Mouse (Mus musculus): ENCODE data around the gene Denr.

The Denr gene

DNA sequence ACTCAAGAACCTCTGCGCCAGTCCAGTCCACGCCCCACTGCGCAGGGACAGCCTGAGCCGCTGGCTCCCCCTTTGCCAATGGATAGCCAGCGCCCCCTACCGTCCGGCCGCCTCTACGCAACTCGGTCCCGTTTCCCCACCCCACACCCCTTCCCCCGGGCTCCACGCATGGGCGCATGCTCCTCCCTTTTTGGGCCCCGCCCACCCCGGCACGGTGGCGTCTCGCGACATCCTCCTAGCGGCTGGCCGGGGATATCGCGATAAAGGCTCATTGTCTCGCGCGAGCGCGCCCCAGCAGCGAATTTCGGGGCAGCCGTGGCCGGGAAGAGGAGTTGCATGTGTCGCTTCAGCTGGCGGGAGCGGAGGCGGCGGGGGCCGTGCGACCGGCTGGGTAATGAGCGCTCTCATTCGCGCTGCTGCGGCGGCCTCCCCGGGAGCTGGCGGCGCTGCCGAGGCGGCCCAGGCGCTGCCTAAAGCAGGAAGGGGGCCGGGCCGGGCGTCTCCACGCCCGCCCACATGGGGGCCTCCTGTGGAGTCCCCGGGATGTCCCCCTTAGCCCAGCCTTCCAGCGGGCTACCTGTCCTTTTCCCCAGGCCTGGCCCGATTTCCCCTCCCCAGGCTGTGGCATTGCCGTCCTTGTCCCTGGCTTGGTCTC is at the start of gene Denr:
TSS of gene Denr (plus strand) at position 200 of the 655 bp plus-strand sequence.
- peak; percentile 99 for DNase-seq (ENCODE audit: low read depth)

DNA sequence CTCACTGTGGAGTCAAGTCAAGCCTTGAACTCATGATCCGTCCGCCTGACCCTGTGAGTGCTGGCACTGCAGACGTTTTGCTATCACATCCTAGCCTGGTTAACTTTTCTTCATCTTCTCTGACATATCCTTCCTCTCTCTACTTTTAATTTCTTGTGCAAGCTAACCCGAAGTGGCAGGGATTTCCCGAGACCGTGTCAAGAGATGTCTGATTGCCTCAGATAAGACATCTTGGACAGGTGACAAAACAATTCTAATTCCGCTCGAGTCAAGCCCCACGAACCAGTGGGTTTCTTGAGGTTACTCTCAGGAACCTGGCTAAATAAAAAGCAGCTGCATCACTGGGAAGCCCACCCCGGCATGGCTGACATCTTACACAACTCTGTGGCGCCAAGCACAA is 48.2 kb upstream of the Denr start:
- no peak for DNase-seq (ENCODE audit: low read depth)

DNA sequence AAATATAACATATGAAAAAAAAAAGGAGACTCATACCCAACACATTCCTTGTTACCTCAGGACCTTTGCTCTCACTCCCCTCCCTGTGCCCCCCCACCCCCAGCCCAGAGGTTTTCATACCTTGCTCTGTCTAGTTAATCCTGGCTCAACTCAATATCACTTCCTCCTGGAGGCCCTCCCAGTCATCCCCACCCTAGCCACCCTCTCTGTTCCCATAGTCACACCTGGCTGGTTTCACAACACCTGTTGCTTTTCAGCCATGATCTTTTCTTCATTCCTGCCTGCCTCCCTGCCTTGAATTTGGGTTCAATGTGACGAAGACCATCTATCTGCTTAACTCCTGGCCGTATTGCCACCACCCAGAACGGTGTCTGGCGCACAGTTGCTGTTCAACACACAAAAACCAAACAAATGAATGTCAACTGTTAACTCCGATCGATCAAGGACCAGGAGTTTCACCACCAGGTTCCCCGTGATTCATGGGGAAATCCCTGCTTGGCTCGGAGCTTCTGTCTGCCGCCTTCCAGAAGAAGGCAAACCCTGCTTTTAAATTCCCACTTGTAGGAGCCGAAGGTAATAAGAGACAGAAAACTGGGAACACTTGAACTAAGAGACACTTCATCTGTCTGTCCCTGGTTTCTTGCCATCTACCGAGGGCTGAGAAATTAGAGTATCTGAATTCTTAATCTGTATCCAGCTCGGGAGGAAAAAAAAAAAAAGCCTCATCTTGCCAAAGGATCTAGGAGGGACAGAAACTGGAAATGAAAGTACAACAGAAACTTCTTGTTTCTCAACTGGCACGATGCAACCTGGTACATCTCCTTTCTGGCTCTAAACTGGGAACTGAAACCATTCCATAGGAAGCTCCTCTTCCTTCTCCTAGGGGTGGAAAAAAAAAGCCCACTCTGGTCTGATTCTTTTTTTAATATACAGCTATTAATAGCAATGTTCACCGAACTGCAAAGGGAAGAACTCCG is 44.3 kb upstream of the Denr start:
- DNase-seq (ENCODE audit: low read depth) = no peak

DNA sequence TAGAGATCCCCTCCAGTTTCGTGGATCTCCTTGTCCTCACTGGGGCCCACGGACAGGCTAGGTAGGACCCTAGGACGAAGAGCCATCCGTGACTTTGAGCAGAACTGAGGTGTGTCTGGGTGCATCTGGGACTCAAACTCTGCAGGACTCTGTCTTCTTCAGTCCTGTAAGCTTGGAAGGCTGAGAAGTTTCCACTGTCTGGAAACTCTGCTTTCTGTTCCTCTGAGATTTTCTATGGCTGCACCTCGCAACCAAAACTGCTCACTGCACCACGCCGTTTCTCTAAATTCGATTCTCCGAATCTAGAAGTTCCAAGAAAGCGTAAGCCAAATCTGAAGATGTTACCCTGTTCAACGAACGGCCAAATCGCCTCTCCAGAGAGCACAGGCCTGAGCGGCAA is 43.0 kb upstream of the Denr start:
- DNase-seq (ENCODE audit: low read depth) = no peak

DNA sequence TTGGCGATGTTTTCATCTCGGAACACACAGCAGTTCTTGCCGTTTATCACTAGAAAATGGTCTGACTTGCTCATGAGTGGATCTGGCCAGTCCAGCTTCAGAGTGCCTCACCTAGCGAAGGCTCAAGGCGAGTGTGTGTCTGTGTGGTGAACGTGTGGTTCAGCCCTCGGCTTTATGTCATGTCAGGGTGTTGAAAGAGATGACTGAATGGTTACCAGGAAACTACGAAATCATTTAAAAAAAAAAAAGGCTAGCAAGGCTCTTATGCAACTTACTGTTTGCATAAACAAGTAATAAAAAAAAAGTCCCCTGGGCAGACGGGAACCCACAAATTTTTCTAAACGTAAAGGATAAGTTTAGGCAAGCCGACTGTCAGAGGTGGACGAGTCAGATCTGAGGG is 41.6 kb upstream of the Denr start, which contains the start of gene Hcar2:
TSS of gene Hcar2 (minus strand) at position 135 of the 400 bp plus-strand sequence.
- DNase-seq (ENCODE audit: low read depth) = no peak

DNA sequence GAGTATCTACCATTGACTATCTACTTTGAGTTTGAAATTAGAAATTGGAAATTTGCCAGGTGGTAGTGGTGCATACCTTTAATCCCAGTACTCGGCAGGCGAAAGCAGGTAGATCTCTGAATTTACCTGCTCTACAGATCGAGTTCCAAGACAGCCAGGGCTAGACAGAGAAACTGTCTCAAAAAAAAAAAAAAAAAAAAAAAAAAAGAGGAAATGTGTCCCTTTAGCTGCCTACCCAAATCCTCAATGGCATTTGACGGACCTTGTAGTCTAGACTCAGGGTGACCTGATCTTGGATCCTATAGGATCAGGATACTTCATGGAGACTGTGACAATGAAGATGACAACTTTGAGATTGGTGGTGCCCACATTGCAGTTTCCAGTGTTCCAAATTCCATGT is 40.5 kb upstream of the Denr start:
- no peak for DNase-seq (ENCODE audit: low read depth)

DNA sequence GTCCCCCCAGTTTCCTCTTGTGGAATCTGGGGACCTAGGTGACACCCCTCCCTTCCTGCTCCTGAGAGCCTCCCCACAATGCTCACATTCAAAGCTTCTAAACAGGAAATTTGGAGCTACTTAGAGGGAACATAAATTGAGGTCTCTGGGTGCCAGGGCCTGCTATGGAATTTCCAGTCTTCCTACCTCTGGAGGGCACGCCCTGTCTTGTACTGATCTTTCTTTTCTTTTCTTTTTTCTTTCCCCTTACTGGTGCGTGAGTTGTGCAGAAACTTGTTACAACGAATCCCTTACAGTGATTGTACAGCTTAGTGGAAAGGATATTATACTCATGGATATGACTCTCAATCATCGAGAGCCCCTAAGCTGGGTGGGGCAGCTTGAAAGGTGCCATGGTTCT is 37.4 kb upstream of the Denr start:
- DNase-seq (ENCODE audit: low read depth) = no peak

DNA sequence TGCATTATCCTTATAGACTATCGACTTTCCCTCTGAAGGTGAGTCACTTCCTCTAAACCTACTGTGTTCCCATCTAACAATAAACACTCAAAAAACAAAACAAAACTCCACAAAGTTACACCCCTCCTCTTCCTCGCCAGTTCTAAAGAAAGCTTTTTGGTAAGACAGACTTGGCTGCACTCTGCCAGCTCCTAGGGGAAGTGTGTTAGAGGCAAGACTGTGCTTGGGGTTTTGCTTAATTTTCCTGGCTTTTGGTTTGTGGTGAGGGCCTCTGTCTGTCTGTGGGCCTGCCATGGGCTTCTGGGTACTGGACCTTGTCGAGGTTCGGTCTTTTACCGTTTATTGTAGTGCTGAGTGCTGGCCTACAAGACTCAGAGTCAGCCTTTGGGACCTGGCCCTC is 32.8 kb upstream of the Denr start:
- no peak for DNase-seq (ENCODE audit: low read depth)

DNA sequence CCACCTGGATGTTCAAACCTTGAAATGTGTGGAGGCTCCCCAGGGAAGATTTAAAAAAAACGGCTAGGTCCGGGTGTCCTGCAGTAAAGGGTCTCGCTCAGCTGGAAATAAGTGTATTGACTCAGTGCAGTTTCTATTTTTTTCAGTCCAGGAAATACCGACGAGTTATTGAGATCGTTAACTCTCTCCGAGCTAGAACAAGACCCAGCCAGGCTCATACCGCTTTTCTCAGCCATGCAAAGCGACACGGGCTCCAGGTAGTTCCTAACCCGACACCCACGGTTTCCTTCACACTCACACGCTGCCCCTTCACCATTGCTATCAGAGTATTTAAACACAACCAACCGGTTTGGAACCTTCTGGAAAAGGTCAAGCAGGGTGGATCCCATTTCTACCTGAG is 28.9 kb upstream of the Denr start:
- no peak for DNase-seq (ENCODE audit: low read depth)

DNA sequence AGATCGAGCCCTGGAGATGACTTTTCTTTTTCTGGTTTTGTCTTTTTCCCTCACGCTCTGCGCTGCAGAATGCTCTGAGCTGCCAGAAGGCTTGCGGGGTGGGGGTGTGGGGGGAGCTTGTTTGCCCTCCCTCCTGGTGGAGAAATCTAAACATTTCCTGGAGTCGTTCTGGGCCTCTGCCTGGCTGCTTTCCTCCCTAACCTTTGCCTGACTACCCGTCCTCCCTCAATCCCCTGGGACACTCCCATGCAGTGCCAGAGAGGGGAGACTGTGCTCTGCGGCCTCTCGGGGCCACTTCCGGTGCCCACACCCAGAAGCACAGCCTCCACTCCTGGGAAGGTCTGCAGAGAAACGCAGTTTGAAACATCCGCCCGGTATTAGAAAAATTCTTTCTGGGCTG is 27.0 kb upstream of the Denr start, which contains the start of gene Hcar1:
TSS of gene Hcar1 (minus strand) at position 93 of the 400 bp plus-strand sequence.
- no peak for DNase-seq (ENCODE audit: low read depth)

DNA sequence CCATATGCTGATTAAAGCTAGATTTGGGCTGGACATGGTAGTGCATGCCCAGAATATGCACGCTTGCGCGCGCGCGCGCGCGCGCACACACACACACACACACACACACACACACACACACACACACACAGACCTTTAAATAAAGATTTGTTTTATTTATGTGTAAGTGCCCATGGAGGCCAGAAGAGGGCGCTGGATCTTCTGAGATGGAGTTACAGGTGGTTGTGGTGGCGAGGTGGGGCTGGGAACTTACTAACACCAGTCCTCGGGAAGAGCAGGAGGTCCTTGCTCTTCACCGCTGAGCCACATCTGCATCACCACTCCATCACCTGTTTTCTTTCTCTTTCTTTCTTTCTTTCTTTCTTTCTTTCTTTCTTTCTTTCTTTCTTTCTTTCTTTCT is 26.2 kb upstream of the Denr start:
- DNase-seq (ENCODE audit: low read depth) = no peak

DNA sequence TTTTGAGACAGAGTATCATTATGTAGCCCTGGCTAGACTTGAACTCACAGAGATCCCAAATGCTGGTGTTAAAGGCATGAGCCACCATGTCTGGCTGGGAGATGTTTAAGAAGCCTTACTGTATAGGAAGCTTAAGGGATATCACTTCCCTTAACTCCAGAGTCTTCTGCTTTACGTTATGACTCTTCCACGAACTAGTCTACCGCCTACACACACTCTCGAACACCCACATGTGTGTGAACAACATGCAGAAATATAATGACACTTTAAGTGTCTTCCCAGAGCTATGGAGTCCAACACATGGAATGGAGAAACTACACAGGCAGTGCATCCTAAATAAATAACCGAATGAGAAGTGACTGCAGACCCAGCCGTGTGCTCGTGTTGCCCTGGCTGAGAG is 23.1 kb upstream of the Denr start:
- no peak for DNase-seq (ENCODE audit: low read depth)

DNA sequence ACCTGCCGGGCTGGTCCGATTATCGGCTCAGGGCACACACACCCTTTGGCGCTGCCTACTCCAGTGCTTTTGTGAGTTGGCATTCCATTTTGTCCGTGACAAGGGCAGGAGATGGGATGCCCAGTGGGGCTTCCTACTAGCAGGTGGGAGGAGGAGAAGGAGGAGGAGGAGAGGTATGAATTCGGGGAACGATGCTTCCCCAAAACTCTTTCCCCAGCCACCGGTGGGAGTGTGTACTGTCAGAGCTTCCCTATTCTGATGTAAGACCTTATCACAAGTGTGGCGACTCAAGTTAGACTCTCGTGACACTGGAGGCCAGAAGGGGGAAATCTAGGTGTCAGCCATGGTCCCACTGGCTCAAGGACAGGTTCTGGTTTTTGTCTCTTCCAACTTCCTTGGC is 22.6 kb upstream of the Denr start:
- DNase-seq (ENCODE audit: low read depth) = no peak

DNA sequence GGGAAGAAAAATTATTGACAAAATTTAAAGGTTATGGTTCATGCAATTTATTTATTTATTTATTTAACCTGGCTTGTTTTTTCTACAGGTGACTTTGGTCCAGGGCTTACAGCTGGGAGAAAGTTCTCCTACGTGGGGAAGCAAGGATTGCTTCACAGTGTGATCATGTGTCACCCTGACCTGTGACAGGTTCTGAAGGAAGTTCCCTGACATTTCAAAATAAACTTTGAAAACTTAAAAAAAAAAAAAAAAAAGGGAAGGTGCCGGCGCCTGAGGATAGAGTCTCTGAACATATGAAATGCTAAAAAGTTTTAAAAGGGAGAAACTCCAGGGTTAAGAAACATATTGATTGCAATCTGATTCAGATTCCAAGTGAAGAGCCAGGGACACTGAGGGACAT is 20.6 kb upstream of the Denr start:
- no peak for DNase-seq (ENCODE audit: low read depth)

DNA sequence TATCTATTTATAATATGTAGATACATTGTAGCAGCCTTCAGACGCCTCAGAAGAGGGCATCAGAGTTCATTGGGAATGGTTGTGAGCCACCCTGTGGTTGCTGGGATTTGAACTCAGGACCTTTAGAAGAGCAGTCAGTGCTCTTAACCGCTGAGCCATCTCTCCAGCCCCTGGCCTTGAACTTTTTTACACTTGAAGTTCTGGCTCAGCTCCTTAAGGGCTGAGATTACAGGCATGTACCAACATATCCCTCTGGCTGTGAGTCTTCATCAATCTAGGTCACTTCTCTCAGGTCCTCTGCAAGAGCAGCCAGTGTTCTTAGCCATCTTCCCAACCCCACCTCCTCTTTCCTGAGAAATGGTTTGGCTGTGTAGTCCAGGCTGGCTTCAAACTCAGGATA is 16.7 kb upstream of the Denr start:
- DNase-seq (ENCODE audit: low read depth) = no peak

DNA sequence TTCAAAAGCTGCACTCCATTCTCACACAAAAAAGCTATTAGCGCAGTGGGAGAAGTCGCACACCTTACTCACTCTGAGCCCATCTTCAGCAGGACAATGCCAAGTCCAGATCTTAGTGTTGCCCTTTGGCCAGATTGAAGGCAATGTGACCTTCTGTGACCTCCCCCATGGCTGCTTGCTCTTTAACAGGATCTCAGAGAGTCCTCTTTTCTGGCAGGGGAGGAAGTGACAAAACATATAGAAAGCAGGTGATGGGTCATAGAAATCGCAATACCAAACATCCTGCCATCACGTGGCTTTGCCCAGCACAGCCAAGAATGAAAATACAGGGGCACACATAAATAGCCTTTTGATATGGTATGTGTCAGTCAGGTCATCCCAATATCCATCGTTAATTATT is 16.0 kb upstream of the Denr start:
- DNase-seq (ENCODE audit: low read depth) = no peak

DNA sequence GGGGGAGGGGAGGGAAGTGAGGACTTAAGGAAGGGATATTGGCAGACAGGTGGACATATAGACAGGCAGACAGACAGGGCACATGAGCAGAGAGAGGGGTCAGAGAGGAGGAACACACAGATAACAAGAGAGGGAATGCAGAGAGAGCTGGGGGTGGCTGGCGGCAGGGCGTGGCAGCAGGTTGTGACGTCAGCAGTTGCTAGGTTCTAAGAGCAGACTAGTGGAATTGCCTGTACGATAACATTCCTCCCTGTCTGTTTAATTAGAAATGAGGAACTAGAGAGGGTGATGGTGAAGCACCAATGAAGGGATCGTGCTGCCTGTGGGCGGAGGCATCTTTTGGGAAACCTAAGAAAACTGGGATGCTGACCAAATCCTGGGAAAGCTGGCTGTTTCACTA is 15.3 kb upstream of the Denr start:
- DNase-seq (ENCODE audit: low read depth) = peak; percentile 66

DNA sequence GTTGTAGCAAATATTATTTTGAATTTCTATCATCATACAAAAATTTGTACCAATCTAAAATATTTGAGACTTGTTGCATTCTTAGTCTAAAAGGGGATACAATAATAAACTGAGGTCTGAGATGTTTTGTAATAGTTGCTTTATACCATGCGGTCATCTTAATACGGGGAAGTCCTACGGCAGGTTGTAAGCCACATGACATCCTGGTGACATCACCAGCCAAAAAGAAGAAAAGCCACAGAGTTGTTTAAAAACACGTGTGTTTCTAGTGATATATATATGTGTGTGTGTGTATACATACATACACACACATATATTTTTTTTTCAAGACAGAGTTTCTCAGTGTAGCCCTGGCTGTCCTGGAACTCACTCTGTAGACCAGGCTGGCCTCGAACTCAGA is 13.5 kb upstream of the Denr start:
- DNase-seq (ENCODE audit: low read depth) = no peak

DNA sequence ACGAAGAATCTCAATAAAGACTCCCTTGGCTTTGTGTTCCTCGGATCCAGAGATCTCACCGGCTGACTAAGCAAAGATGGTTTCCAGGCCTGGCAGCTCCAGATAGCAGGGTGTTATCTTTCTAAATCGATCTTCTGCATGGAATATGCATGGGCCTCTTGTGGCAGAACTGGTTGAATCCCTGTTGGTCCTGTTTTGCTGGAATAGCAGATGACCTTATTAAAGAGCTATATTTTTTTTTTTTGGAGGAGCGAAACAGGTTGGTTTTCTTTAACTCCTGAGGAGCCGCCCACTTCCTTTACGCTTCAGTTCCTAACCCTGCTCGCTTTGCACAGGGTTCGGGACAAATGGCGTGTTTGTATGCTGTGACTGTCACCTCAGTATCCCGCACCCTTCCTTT is 10.6 kb upstream of the Denr start:
- DNase-seq (ENCODE audit: low read depth) = no peak

DNA sequence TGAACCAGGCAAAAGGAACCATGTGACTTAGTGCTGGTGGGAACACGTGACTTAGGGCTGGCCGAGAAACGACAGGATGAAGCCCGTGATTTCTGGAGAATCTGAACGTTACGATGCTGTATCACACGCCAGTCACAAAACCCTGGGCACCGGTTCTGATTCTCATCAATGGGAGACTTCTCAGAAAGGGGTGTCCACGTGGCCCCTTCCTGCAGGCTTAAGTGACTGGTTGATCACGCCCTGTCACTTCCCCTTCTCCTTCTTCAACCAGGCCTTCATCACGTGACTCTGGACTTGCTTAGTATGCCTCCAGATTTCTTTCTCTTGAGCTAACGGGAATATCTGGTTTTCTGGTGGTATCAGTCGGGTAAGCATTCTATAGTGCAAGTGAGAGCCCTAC is 9.6 kb upstream of the Denr start:
- DNase-seq (ENCODE audit: low read depth) = peak; percentile 37

DNA sequence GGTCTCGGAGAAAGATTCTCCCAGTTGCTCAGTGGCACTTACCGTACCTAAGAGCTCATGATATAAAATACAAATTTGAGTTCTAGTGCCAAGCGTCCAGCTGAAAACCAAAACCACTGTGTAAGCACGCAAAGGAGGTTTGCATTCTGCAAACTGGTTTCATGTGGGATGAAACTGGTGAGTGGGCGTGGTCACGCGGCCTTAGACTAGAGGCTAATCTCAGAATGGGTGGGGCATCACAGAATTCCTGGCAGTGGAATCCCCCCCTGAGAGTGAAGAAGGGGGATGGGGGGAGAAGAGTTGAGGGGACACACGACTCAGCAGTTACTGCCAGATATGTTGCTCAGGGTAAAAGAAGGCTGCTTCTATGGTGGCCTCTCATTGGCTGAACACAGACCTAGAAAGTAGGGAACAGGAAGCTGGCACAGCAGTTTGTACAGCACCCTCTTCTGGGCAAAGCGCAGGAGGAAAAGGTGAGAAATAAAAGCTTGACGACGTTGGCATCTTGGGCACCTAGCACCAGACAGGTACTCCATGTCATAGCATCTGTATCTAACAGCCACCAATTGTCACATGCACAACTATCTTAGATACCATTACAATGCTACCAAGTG is 2.8 kb upstream of the Denr start:
- no peak for DNase-seq (ENCODE audit: low read depth)

DNA sequence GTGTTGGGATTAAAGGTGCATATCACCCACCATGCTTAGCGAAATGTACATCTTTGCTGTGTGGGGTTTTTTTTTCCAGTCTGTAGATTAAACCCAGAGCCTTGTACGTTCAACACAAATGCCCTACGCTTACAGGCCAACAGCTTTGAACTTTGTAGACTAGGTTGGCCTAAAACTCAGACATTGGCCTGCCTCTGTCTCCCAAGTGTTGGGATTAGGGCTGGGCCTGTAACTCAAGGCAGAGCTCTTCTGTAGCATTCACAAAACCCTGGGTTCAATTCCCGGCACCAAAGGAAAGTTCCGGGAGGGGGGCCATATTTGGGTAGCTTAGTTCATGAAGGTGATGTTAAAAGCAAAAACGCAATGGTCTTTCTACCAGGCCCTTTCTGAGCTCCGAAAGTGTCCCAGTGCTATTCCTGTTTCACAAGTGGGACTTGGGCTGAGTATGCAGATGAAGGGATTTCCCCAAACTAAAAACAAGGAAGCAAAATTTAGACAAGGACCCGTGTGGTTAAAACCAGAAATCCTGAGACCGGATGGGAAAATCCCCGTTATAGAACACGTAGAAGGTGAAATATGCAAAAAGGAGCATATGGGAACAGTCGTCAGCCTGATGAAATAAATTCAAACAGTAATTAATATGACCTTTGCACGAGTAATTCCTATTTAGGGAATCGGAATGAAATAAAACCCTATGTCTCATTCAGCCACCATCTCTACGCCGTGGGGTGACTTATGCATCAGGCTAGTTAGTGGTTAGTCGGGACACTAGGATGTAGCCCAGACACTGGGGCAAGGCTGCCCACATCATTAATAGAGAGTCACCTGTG is 614 bp upstream of the Denr start:
- peak; percentile 18 for DNase-seq (ENCODE audit: low read depth)
